Mouse (Mus musculus): ENCODE measurements at regions not wholly inside any gene's neighbourhood (a gene's known extent, or its start where the extent isn't known, plus 50 kb on each side); places are given as distances from the start of the nearest gene placed in this dataset.

DNA sequence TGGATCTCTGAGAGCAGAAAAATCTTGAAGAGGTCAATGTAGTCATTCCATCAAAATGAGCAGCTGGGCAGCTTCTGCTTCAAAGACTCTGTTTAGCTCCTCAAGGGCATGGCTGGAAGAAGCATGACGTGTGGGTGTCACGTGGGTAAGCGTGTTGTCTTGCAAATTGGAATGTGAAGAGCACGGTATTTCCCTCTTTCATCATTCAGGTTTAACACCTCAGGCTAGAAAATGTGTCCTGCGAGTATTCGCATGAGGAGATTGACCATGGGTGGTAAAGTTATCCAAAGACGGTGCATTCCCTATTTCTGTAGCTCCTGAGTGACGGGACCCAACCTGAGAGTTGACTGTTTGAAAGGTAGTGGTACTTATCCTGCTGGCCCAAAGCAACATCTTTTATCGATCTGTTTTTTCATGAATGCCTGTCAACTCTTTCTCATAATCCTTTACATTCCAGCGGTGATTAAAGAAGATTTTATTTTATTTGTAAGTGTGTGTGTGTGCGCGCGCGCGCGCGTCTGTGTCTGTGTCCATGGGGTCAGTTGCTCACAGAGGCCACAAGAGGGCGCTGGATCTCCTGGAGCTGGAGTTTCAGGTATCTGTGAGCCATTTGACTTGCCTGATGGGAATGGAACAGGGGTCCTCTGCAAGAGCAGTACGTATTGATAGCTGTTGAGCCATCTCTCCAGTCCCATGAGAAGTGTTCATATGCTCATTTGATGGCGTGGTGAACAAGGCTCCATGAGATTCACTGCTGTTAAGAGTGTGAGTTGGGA, 109.9 kb upstream of the Lrfn2 start:
- Histone ChIP-seq H3K36me3 (ENCODE audit: control insufficient read depth, insufficient read depth, low read length) (no peaks in the 10 kb centered on the region), H3K4me1 (ENCODE audit: control insufficient read depth, insufficient read depth, low read length) (no peaks in the 10 kb centered on the region), H3K27ac (ENCODE audit: low read length) (no peak overlapping the region), H3K4me3 (ENCODE audit: low read length) (no peak overlapping the region), H3K9ac (ENCODE audit: low read depth, low read length) (no peak overlapping the region), H3K27me3 (replicated peaks; ENCODE audit: control insufficient read depth, insufficient read depth, low read length) (no peaks in the 10 kb centered on the region), H3K9me3 (ENCODE audit: control insufficient read depth, low read length) (no peaks in the 10 kb centered on the region), H3K4me2 (ENCODE audit: low read depth, low read length) (no peak overlapping the region)
- ATAC-seq = no peak
- WGBS = 91% methylated on average over 20 of the region's 20 CpGs

DNA sequence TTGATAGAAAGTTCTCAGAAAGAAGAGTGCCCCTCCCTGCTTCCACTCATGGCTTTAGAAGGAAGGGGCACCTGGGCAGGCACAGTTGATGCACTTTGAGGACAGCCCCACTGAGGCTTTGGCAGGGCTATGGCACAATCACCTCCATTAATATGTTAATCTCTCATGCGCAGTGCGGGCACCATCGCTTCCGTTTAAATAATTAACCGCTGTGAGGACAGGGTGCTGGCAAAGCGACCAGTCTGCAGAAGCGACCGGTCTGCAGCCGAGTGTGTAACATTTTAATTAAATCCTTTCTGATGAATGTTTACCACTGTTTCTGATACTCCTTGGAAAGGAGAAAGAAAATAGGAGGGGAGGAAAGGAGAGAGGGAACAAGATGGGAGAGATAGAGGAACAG, 108.3 kb upstream of the Lrfn2 start:
- 76% methylated on average over 9 of the region's 9 CpGs for WGBS
- no peaks in the 10 kb centered on the region for H3K9me3 ChIP-seq (ENCODE audit: control insufficient read depth, low read length)
- no peak overlapping the region for H3K4me3 ChIP-seq (ENCODE audit: low read length)
- H3K36me3 ChIP-seq (ENCODE audit: control insufficient read depth, insufficient read depth, low read length) = no peaks in the 10 kb centered on the region
- no peaks in the 10 kb centered on the region for H3K4me1 ChIP-seq (ENCODE audit: control insufficient read depth, insufficient read depth, low read length)
- H3K27me3 ChIP-seq (replicated peaks; ENCODE audit: control insufficient read depth, insufficient read depth, low read length) = no peaks in the 10 kb centered on the region
- no peak overlapping the region for H3K27ac ChIP-seq (ENCODE audit: low read length)
- no peak for ATAC-seq
- H3K4me2 ChIP-seq (ENCODE audit: low read depth, low read length) = no peak overlapping the region
- no peak overlapping the region for H3K9ac ChIP-seq (ENCODE audit: low read depth, low read length)

DNA sequence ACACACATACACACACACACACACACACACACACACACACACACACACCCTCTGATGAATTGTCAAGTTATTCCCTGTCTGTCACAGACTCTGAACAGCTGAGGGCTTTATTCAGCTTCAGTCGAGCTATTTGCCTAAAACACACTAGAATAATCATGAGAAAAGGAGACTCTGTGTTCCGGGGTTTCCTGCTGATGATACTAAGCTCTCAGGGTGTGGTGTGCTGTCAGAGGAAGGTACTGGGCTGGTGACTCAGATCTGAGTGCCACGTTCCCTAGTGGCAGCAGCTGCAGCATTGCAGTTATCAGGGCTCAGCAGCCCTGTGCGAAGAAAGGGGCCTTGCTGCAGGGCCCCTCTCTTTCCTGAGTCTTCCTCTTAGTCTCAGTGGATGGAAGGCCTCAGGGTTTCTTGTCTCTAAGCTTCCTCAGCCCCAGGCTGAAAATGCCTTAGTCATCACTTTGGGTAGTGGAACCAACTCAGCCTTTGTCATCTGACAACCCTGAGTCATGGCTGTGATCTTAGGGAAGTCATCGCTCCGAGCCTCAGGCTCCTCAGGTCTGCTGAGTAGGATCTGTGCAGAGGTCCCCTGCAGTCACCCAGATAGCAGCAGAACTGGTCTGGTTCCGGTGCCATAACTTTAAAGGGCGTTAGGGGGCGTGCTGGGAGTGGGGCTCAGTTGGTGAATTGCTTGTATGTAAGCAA, 106.8 kb upstream of the Lrfn2 start:
- H3K36me3 ChIP-seq (ENCODE audit: control insufficient read depth, insufficient read depth, low read length) = no peaks in the 10 kb centered on the region
- ATAC-seq = no peak
- no peak overlapping the region for H3K4me2 ChIP-seq (ENCODE audit: low read depth, low read length)
- no peak overlapping the region for H3K27ac ChIP-seq (ENCODE audit: low read length)
- WGBS = 69% methylated on average over 9 of the region's 9 CpGs
- H3K4me1 ChIP-seq (ENCODE audit: control insufficient read depth, insufficient read depth, low read length) = no peaks in the 10 kb centered on the region
- no peaks in the 10 kb centered on the region for H3K27me3 ChIP-seq (replicated peaks; ENCODE audit: control insufficient read depth, insufficient read depth, low read length)
- no peak overlapping the region for H3K9ac ChIP-seq (ENCODE audit: low read depth, low read length)
- no peak overlapping the region for H3K4me3 ChIP-seq (ENCODE audit: low read length)
- H3K9me3 ChIP-seq (ENCODE audit: control insufficient read depth, low read length) = no peaks in the 10 kb centered on the region

DNA sequence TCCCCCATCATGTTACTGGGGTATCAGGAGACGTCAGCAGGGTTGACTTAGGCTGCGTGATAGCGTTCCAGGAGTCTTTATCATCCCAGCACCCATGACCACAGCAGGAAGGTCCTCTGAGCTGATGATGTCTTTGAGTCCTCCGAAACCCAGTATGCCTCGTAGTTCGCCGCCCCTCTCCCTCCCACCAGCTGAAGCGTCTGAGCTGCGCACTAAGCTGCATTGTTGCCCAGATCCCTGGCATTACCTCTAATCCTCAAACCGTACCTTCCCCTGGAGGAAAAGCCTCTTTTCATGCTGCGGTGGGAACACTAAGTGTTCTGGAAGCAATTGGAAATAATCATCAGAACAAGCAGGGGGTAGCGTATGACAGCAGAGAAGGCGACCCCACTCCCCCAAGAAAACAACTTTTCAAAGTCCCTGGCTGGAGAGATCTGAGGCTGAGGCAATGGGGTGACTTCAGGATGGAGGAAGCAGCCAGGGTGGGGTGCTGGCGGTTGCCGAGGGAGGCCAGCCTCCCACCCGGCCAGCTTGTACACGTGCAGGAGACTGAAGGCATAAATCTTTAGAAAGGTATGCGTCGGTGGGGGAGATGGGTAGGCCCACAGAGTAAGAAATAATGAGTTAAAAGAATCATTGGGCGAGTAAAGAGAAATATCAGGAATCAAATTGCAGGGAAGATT, 93.7 kb upstream of the Lrfn2 start:
- Histone ChIP-seq H3K9me3 (ENCODE audit: control insufficient read depth, low read length) (no peaks in the 10 kb centered on the region), H3K27ac (ENCODE audit: low read length) (no peak overlapping the region), H3K4me1 (ENCODE audit: control insufficient read depth, insufficient read depth, low read length) (no peaks in the 10 kb centered on the region), H3K27me3 (replicated peaks; ENCODE audit: control insufficient read depth, insufficient read depth, low read length) (no peaks in the 10 kb centered on the region), H3K9ac (ENCODE audit: low read depth, low read length) (no peak overlapping the region), H3K36me3 (ENCODE audit: control insufficient read depth, insufficient read depth, low read length) (no peaks in the 10 kb centered on the region), H3K4me3 (ENCODE audit: low read length) (no peak overlapping the region), H3K4me2 (ENCODE audit: low read depth, low read length) (no peak overlapping the region)
- WGBS = 68% methylated on average over 20 of the region's 20 CpGs
- ATAC-seq = no peak

DNA sequence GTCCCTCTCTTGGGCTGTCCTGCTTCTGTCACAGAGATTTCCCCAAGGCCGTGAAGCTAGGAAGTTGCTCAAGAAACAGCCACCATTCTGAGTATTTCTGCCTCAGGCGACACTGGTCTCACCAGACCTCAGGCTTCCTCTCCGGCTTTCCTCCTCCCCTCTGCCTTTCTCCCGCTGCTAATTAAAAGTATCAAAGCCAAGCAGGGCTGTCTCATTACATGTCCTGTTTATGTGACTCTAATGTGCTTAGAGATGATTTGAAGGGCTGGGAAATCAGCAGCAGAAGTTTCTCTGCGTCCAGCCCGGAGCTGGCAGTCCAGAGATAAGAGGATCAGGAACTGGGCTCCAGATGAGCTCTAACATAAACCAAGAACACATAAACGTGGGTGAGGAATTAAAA, 84.3 kb upstream of the Lrfn2 start:
- H3K9ac ChIP-seq (ENCODE audit: low read depth, low read length) = no peak overlapping the region
- no peaks in the 10 kb centered on the region for H3K4me1 ChIP-seq (ENCODE audit: control insufficient read depth, insufficient read depth, low read length)
- H3K36me3 ChIP-seq (ENCODE audit: control insufficient read depth, insufficient read depth, low read length) = no peaks in the 10 kb centered on the region
- H3K9me3 ChIP-seq (ENCODE audit: control insufficient read depth, low read length) = no peaks in the 10 kb centered on the region
- no peak for ATAC-seq
- no peak overlapping the region for H3K4me2 ChIP-seq (ENCODE audit: low read depth, low read length)
- H3K27ac ChIP-seq (ENCODE audit: low read length) = no peak overlapping the region
- H3K4me3 ChIP-seq (ENCODE audit: low read length) = no peak overlapping the region
- WGBS = 38% methylated on average over 7 of the region's 7 CpGs
- no peaks in the 10 kb centered on the region for H3K27me3 ChIP-seq (replicated peaks; ENCODE audit: control insufficient read depth, insufficient read depth, low read length)

DNA sequence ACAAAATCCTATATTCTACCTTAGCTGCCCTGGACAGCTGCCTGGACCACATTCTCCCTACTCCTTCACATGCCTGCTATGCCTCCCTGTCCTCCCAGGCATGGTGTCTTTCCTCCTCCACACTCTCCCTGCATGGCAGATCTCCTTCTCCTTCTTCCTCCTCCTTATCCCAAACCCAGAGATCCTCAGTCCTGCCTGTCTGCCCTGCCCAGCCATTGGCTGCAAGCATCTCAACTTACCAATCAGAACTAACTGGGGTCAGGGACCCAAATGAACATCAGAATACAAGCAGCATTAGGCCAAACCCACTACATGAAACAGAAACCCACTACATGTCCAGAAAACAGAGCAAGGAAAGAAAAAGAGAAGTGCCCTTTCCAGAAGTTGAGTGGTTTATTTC, 81.3 kb upstream of the Lrfn2 start:
- no peaks in the 10 kb centered on the region for H3K27me3 ChIP-seq (replicated peaks; ENCODE audit: control insufficient read depth, insufficient read depth, low read length)
- no peak overlapping the region for H3K9ac ChIP-seq (ENCODE audit: low read depth, low read length)
- no peak for ATAC-seq
- no peaks in the 10 kb centered on the region for H3K4me1 ChIP-seq (ENCODE audit: control insufficient read depth, insufficient read depth, low read length)
- no peaks in the 10 kb centered on the region for H3K36me3 ChIP-seq (ENCODE audit: control insufficient read depth, insufficient read depth, low read length)
- no peak overlapping the region for H3K4me2 ChIP-seq (ENCODE audit: low read depth, low read length)
- no peaks in the 10 kb centered on the region for H3K9me3 ChIP-seq (ENCODE audit: control insufficient read depth, low read length)
- no peak overlapping the region for H3K27ac ChIP-seq (ENCODE audit: low read length)
- H3K4me3 ChIP-seq (ENCODE audit: low read length) = no peak overlapping the region

DNA sequence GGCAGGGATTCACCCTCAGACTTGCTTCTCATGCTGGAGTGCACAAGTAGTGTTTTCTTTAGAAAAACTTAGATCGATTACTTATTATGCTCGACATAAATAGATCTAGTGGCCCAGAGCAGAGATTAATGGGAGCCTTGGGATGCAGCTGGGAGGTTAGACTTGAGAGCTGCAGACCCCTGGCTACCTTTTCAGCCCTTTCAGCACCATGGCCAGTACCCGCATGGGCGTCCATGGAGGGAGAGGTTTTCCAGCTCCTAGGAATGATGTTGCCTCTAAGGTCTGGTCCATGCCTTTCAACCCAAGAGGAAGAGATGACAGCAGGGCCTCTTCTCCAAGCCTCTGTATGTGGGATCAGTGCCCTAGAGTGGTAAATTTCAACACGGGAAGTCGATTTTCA, 73.3 kb upstream of the Lrfn2 start:
- no peak for ATAC-seq
- H3K27ac ChIP-seq (ENCODE audit: low read length) = no peak overlapping the region
- H3K27me3 ChIP-seq (replicated peaks; ENCODE audit: control insufficient read depth, insufficient read depth, low read length) = no peaks in the 10 kb centered on the region
- 51% methylated on average over 6 of the region's 6 CpGs for WGBS
- H3K4me1 ChIP-seq (ENCODE audit: control insufficient read depth, insufficient read depth, low read length) = no peaks in the 10 kb centered on the region
- H3K9me3 ChIP-seq (ENCODE audit: control insufficient read depth, low read length) = no peaks in the 10 kb centered on the region
- no peak overlapping the region for H3K4me3 ChIP-seq (ENCODE audit: low read length)
- H3K4me2 ChIP-seq (ENCODE audit: low read depth, low read length) = no peak overlapping the region
- H3K36me3 ChIP-seq (ENCODE audit: control insufficient read depth, insufficient read depth, low read length) = no peaks in the 10 kb centered on the region
- no peak overlapping the region for H3K9ac ChIP-seq (ENCODE audit: low read depth, low read length)

DNA sequence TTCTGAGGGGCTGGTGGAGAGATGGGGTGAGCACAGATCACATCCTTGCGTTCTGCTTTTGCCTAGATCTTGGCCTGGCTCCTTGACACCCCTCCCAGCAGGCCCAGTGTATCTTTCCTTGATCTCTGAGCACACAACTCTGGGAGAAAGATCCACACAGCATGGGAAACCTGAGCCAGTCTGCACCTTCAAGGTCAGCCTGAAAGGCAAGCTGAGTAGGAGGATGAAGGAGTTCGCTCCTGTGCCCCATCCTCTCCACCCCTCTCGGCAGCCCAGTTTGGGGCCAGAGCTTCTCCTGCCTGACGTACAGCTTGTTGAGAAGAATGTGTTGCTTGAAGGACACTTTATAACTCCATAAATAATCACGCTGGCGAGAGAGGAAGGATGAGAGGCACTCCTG, 61.7 kb upstream of the Lrfn2 start:
- WGBS = 31% methylated on average over 6 of the region's 6 CpGs
- ATAC-seq = no peak
- no peak overlapping the region for H3K9ac ChIP-seq (ENCODE audit: low read depth, low read length)

DNA sequence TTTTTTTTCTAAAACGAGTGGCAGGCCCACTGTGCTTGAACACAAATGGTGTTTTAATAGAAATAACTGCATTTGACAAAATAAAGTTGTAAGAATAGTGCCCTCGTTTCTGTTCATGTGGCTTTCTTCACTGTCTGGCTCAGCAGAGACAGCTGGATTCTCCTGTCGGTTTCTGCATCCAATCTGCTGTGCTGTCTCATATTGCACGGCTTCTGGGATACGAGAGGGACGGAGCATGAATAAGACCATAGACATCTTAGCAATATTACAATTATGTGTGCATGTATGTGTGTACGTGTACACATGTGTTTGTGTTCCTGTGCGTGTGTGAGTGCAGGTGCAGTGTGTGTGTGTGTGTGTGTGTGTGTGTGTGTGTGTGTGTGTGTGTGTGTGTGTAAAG, 54.7 kb upstream of the Lrfn2 start:
- Histone ChIP-seq H3K27me3 (replicated peaks; ENCODE audit: control insufficient read depth, insufficient read depth, low read length) (no peaks in the 10 kb centered on the region), H3K9ac (ENCODE audit: low read depth, low read length) (no peak overlapping the region), H3K9me3 (ENCODE audit: control insufficient read depth, low read length) (no peaks in the 10 kb centered on the region), H3K4me3 (ENCODE audit: low read length) (no peak overlapping the region), H3K36me3 (ENCODE audit: control insufficient read depth, insufficient read depth, low read length) (no peaks in the 10 kb centered on the region), H3K27ac (ENCODE audit: low read length) (no peak overlapping the region), H3K4me1 (ENCODE audit: control insufficient read depth, insufficient read depth, low read length) (no peaks in the 10 kb centered on the region), H3K4me2 (ENCODE audit: low read depth, low read length) (no peak overlapping the region)
- ATAC-seq = no peak
- 61% methylated on average over 8 of the region's 8 CpGs for WGBS

More for the DNA sequence above, 61.7 kb upstream of the Lrfn2 start:
- H3K4me2 ChIP-seq (ENCODE audit: low read depth, low read length) = no peak overlapping the region
- H3K36me3 ChIP-seq (ENCODE audit: control insufficient read depth, insufficient read depth, low read length) = no peaks in the 10 kb centered on the region
- H3K9me3 ChIP-seq (ENCODE audit: control insufficient read depth, low read length) = no peaks in the 10 kb centered on the region
- H3K4me3 ChIP-seq (ENCODE audit: low read length) = no peak overlapping the region
- no peak overlapping the region for H3K27ac ChIP-seq (ENCODE audit: low read length)
- no peaks in the 10 kb centered on the region for H3K27me3 ChIP-seq (replicated peaks; ENCODE audit: control insufficient read depth, insufficient read depth, low read length)
- H3K4me1 ChIP-seq (ENCODE audit: control insufficient read depth, insufficient read depth, low read length) = no peaks in the 10 kb centered on the region
